Mouse (Mus musculus): ENCODE data around the gene Ndufs3.
"Not testable (repeated sequence)": the region's sequence is repeated elsewhere in the genome, so short reads cannot be mapped to it uniquely, and the experiment has no call there.

The Ndufs3 gene

GRCm38 (mm10) chr2:90904856-90905224 lies 213 bp upstream of the Ndufs3 start:
- DNase-seq: no peak

- DNase-seq: no peak
Observed at GRCm38 (mm10) chr2:90903398-90903797, 1.2 kb downstream of the Ndufs3 start.

DNA sequence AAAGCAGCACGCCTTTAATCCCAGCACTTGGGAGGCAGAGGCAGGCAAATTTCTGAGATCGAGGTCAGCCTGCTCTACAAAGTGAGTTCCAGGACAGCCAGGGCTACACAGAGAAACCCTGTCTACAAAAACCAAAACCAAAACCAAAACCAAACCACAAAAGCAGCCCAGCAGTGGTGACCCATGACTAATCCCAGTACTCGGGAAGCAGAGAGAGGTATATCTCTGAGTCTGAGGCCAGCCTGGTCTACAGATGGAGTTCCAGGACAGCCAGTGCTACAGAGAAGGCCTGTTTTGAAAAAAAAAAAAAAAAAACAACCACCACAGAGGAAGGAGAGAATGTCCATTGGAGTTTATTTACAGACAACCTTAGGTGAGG lies 10.3 kb downstream of the Ndufs3 start:
- not testable (repeated sequence) for DNase-seq

- DNase-seq: no peak
Observed at GRCm38 (mm10) chr2:90893673-90894298, 10.8 kb downstream of the Ndufs3 start.

DNA sequence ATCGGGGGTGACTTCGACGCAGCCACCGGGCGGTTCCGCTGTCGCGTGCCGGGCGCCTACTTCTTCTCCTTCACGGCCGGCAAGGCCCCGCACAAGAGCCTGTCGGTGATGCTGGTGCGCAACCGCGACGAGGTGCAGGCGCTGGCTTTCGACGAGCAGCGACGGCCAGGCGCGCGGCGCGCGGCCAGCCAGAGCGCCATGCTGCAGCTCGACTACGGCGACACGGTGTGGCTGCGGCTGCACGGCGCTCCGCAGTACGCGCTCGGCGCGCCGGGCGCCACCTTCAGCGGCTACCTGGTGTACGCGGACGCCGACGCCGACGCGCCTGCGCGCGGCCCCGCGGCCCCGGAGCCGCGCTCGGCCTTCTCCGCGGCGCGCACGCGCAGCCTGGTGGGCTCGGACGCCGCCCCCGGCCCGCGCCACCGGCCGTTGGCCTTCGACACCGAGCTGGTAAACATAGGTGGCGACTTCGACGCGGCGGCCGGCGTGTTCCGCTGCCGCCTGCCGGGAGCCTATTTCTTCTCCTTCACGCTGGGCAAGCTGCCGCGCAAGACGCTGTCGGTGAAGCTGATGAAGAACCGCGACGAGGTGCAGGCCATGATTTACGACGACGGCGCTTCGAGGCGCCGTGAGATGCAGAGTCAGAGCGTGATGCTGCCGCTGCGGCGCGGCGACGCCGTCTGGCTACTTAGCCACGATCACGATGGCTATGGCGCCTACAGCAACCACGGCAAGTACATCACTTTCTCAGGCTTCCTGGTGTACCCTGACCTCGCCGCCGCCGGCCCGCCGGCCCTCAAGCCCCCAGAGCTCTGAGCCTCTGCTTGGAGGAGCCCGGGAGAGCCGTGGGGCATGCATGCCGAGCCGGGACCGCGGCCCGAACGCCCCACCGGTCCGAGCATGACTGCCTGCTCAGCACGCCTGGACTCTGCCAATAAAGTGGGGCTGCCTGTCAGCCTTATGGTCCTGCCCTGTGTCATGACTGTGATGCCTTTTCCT lies 14.8 kb downstream of the Ndufs3 start:
- peak; percentile 70 for DNase-seq

GRCm38 (mm10) chr2:90887627-90888026 lies 17.0 kb downstream of the Ndufs3 start:
- DNase-seq: no peak

GRCm38 (mm10) chr2:90886436-90886835 lies 18.2 kb downstream of the Ndufs3 start:
- no peak for DNase-seq

GRCm38 (mm10) chr2:90885218-90886041 lies 19.2 kb downstream of the Ndufs3 start, which contains the start of gene C1qtnf4:
Gene C1qtnf4, plus strand, starts transcription at chr2:90885860.
- DNase-seq: peak; percentile 61

DNA sequence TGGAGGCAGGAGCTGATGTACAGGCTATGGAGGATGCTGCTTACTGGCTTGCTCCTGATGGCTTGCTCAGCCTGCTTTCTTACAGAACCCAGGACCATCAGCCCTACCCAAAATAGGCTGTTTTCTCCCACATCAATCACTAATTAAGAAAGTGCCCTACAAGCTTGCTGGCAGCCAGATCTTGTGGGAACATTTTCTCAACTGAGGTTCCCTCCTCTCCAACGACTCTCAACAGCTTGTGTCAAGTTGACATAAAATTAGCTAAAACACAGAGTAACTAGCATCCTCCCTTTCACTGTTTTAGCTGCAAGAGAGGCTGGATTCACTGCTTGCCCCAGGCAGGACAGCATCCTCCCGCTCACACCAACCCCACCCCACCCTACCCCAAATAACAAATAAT lies 22.8 kb downstream of the Ndufs3 start:
- no peak for DNase-seq

- DNase-seq: no peak
Observed at GRCm38 (mm10) chr2:90880144-90880785, 24.4 kb downstream of the Ndufs3 start.

DNA sequence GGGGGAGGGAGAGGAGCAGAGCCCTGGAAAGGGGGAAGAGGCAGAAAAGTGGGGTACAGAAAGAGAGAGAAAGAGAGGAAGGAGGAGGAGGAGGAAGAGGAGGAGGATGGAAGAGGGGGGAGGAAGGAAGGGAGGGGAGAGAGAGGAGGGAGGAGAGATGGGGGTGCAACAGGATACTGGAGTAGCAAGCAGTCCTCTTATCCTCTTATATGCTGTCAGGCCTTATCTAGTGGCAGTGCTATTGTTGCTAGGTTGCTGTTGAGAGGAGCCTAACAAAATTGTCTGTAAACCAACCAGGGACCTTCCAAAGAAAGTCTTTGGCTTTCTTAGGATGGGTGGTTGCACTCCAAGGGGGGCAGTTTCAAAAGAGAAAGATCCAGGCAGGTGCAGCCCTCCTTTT lies 25.2 kb downstream of the Ndufs3 start:
- DNase-seq: no peak

- no peak for DNase-seq
Observed at GRCm38 (mm10) chr2:90877584-90878259, 26.9 kb downstream of the Ndufs3 start.

GRCm38 (mm10) chr2:90875239-90875638 lies 29.4 kb downstream of the Ndufs3 start:
- no peak for DNase-seq

DNA sequence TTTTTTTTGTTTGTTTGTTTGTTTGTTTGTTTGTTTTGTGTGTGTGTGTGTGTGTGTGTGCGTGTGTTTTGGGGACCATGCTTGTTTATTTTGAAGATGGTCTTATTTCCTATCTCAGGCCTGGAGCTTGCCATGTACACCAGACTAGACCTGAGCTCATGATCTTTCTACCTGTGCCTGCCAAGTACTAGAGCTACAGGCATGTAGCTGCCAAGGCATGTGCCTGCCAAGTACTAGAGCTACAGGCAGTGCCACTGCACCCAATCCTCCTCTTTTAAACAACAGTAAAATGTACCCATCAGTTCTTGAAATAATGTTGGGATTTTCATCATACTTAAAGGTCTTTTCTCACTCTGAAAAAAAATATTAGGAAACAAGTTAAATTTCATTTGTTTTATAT lies 30.6 kb downstream of the Ndufs3 start:
- no peak for DNase-seq

- DNase-seq: no peak
Observed at GRCm38 (mm10) chr2:90871180-90871961, 33.3 kb downstream of the Ndufs3 start.

- no peak for DNase-seq
Observed at GRCm38 (mm10) chr2:90870136-90870601, 34.5 kb downstream of the Ndufs3 start.

- peak; percentile 79 for DNase-seq
Observed at GRCm38 (mm10) chr2:90866524-90866923, 38.1 kb downstream of the Ndufs3 start.

GRCm38 (mm10) chr2:90864184-90864583 lies 40.4 kb downstream of the Ndufs3 start:
- DNase-seq: no peak

- DNase-seq: no peak
Observed at GRCm38 (mm10) chr2:90861486-90861885, 43.1 kb downstream of the Ndufs3 start.

- DNase-seq: peak; percentile 73
Observed at GRCm38 (mm10) chr2:90850401-90850800, 54.2 kb downstream of the Ndufs3 start.

DNA sequence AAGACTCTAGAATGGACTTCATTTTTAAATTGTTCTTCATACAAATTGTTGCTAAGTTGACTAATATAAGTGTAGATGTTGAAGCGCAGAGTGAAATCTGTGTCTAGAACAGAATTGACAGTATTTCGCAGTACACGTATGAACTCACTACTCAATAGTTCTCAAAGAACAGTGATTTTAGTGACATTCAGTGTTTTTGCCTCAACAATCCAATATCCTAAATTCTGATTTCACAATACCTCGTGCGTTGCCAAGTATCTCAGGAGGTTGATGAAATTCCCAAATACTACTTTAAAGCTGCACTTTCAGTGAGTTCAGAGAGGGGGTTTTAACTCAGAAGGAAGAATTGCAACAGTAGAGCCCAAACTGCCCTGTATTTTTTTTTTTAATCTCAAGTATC lies 56.3 kb downstream of the Ndufs3 start:
- DNase-seq: no peak

Data from cerebellum, adult 11 months (tissue).